9 mouse cellular contexts compared by ENCODE assay signal in the genomic region with DNA sequence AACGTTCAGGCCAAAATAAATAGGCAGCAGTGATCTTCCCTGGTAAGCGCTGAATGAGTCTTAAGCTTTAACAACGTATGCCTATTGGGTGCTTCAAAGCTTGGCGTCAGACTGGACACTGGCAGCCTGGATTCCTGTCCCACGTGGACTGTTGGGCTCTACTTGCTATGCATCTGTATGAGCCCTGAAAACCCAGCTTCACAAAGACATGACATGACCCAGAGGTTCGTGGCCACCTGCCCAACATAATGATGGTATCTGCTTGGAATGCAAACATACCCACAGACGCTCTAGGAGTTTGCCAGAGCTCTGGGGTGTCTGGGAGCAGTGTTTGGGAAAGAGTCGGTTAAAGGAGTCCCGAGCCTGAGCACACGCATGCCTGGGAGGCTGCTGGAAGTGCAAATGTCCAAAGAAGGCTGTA. TPM values are rescaled to one million over a fixed set of nuclear protein-coding genes. Genes with fewer than 3 reads are reported as not detected.
DNase-seq lines count a peak whose midpoint lies in the region; ATAC-seq and TF ChIP-seq lines count a peak whose summit lies in the region.
"Had no signal": no experiment of that assay in that cellular context is flagged by ENCODE, and none has a peak within 500 bp of the region (broad histone marks: within the 10 kb centered on the region; RNA-seq: fewer than 3 reads in every experiment).

No protein-coding gene starts in this region.

- 48% methylated on average over 10 of the region's 10 CpGs for WGBS in kidney, adult 2 months
- WGBS in kidney, embryonic 14.5 days: 74% methylated on average over 10 of the region's 10 CpGs
- WGBS in heart, embryonic 15.5 days: 19% methylated on average over 10 of the region's 10 CpGs
- 91% methylated on average over 10 of the region's 10 CpGs for WGBS in midbrain, embryonic 10.5 days
- 88% methylated on average over 10 of the region's 10 CpGs for WGBS in midbrain, embryonic 13.5 days

- H3K9me3 ChIP-seq in kidney, embryonic 14.5 days (ENCODE audit: control insufficient read depth, low read length): no peaks in the 10 kb centered on the region
- no peaks in the 10 kb centered on the region for H3K9me3 ChIP-seq in heart, embryonic 15.5 days (replicated peaks)
- H3K9me3 ChIP-seq in midbrain, embryonic 10.5 days (replicated peaks): 0 out of 2 replicates have a peak, but pooled peaks cover 3% of the 10 kb centered on the region
- H3K9me3 ChIP-seq in midbrain, embryonic 13.5 days: no peaks in the 10 kb centered on the region

- TF ChIP-seq CTCF in kidney, adult 2 months (conservative IDR thresholded peaks at IDR 0.05; ENCODE audit: insufficient read depth, insufficient read length, low read depth, low read length): no peak
- TF ChIP-seq CTCF in brain, embryonic 14.5 days (IDR thresholded peaks at IDR 0.05; ENCODE audit: borderline replicate concordance, extremely low read depth, insufficient read depth, insufficient read length): no peak

- peaks cover 29% of the 10 kb centered on the region; the same call in 1 of the 2 replicates for H3K4me1 ChIP-seq in kidney, adult 2 months (ENCODE audit: control insufficient read depth, insufficient read depth, low read length)
- H3K4me1 ChIP-seq in kidney, embryonic 14.5 days (ENCODE audit: control insufficient read depth, insufficient read depth, low read length): no peaks in the 10 kb centered on the region
- peaks cover 85% of the 10 kb centered on the region for H3K4me1 ChIP-seq in heart, embryonic 15.5 days (replicated peaks)
- H3K4me1 ChIP-seq in midbrain, embryonic 10.5 days: no peaks in the 10 kb centered on the region
- 0 out of 2 replicates have a peak, but pooled peaks cover 5% of the 10 kb centered on the region for H3K4me1 ChIP-seq in midbrain, embryonic 13.5 days (replicated peaks)

- no peak overlapping the region for H3K4me3 ChIP-seq in kidney, adult 2 months (ENCODE audit: insufficient read depth, low read depth, low read length)
- H3K4me3 ChIP-seq in kidney, embryonic 14.5 days (ENCODE audit: low read length): no peak overlapping the region
- H3K4me3 ChIP-seq in heart, embryonic 15.5 days: no peak overlapping the region
- no peak overlapping the region for H3K4me3 ChIP-seq in midbrain, embryonic 10.5 days
- no peak overlapping the region for H3K4me3 ChIP-seq in midbrain, embryonic 13.5 days (replicated peaks)

- H3K27me3 ChIP-seq in kidney, adult 2 months (replicated peaks; ENCODE audit: control insufficient read depth, insufficient read depth, low read length): no peaks in the 10 kb centered on the region
- no peaks in the 10 kb centered on the region for H3K27me3 ChIP-seq in kidney, embryonic 14.5 days (ENCODE audit: control insufficient read depth, insufficient read depth, low read length)
- H3K27me3 ChIP-seq in heart, embryonic 15.5 days: no peaks in the 10 kb centered on the region
- no peaks in the 10 kb centered on the region for H3K27me3 ChIP-seq in midbrain, embryonic 10.5 days (ENCODE audit: low read depth, poor library complexity, severe bottlenecking)
- no peaks in the 10 kb centered on the region for H3K27me3 ChIP-seq in midbrain, embryonic 13.5 days

- H3K36me3 ChIP-seq in kidney, adult 2 months (ENCODE audit: control insufficient read depth, insufficient read depth, low read length): no peaks in the 10 kb centered on the region
- H3K36me3 ChIP-seq in kidney, embryonic 14.5 days (ENCODE audit: control insufficient read depth, insufficient read depth, low read length): no peaks in the 10 kb centered on the region; the same call in 1 of the 2 replicates
- H3K36me3 ChIP-seq in heart, embryonic 15.5 days: no peaks in the 10 kb centered on the region
- H3K36me3 ChIP-seq in midbrain, embryonic 10.5 days: peaks cover 61% of the 10 kb centered on the region
- peaks cover 11% of the 10 kb centered on the region; the same call in 1 of the 2 replicates for H3K36me3 ChIP-seq in midbrain, embryonic 13.5 days

- TF ChIP-seq POLR2A in kidney, adult 2 months (IDR thresholded peaks at IDR 0.05; ENCODE audit: low read depth, low read length): no peak
- no peak for TF ChIP-seq POLR2A in brain, embryonic 14.5 days (IDR thresholded peaks at IDR 0.05; ENCODE audit: borderline replicate concordance, extremely low read depth, insufficient read depth, insufficient read length, poor library complexity, severe bottlenecking)

- ATAC-seq in kidney, embryonic 14.5 days (ENCODE audit: low FRiP score, low TSS enrichment): no peak
- peak; percentile 79 for ATAC-seq in heart, embryonic 15.5 days (replicated peaks; ENCODE audit: insufficient number of reproducible peaks, insufficient read depth, low FRiP score, low read depth)
- ATAC-seq in midbrain, embryonic 13.5 days: no peak

- H3K4me2 ChIP-seq in kidney, embryonic 14.5 days (replicated peaks; ENCODE audit: low read depth, low read length): no peak overlapping the region
- H3K4me2 ChIP-seq in heart, embryonic 15.5 days: peak overlapping the region; percentile 21
- no peak overlapping the region for H3K4me2 ChIP-seq in midbrain, embryonic 13.5 days (replicated peaks)

- no peak overlapping the region for H3K27ac ChIP-seq in kidney, adult 2 months (ENCODE audit: insufficient read depth, low read depth, low read length)
- no peak overlapping the region for H3K27ac ChIP-seq in kidney, embryonic 14.5 days (ENCODE audit: low read depth, low read length)
- peak overlapping the region; percentile 85 for H3K27ac ChIP-seq in heart, embryonic 15.5 days
- no peak overlapping the region for H3K27ac ChIP-seq in midbrain, embryonic 10.5 days (replicated peaks)
- H3K27ac ChIP-seq in midbrain, embryonic 13.5 days: no peak overlapping the region

- peak; percentile 51 for DNase-seq in kidney, adult 2 months
- peak; percentile 39 for DNase-seq in brain, embryonic 14.5 days (ENCODE audit: low read depth)
- peak; percentile 35 for DNase-seq in lung, postnatal 25 days (ENCODE audit: low spot score)
- DNase-seq in spleen, postnatal 36 days (ENCODE audit: low spot score in 2 of 2): no peak
- no peak for DNase-seq in midbrain, embryonic 10.5 days (ENCODE audit: low spot score)
- DNase-seq: layer of hippocampus, adult 9-11 months had no signal

- no peak overlapping the region for H3K9ac ChIP-seq in kidney, embryonic 14.5 days (ENCODE audit: low read depth, low read length)
- H3K9ac ChIP-seq in heart, embryonic 15.5 days: 0 out of 2 replicates have a peak overlapping the region, but pooled peaks have one; percentile 13
- no peak overlapping the region for H3K9ac ChIP-seq in midbrain, embryonic 13.5 days (replicated peaks)

RNA-seq across cellular contexts. Expression of a gene that starts 22.8 kb away (rescaled TPM):
- 35.8 and 38.8 TPM in 2 replicates for polyA plus RNA-seq in kidney, adult 2 months (2012; rRNA removed)
- 15.8 and 16.0 TPM in 2 replicates for polyA plus RNA-seq in kidney, embryonic 14.5 days (2014; fragmentation: Nextera tagmentation; extraction: Ambion mirVana)
- polyA plus RNA-seq in brain, embryonic 14.5 days (2012; rRNA removed): 56.9 and 58.9 TPM in 2 replicates
- 16.7 and 18.4 TPM in 2 replicates for polyA plus RNA-seq in heart, embryonic 15.5 days (2015; fragmentation: Nextera tagmentation; extraction: Ambion mirVana)
- polyA plus RNA-seq in midbrain, embryonic 10.5 days (2016; fragmentation: Nextera tagmentation; extraction: Ambion mirVana): 11.9 and 12.3 TPM in 2 replicates
- 18.0 TPM in 2 replicates for polyA plus RNA-seq in midbrain, embryonic 13.5 days (2015; fragmentation: Nextera tagmentation; extraction: Ambion mirVana)

RNA-seq across cellular contexts. Expression of a gene that starts 28.7 kb away (rescaled TPM):
- 8.3 and 9.5 TPM in 2 replicates for polyA plus RNA-seq in kidney, adult 2 months (2012; rRNA removed)
- polyA plus RNA-seq in kidney, embryonic 14.5 days (2014; fragmentation: Nextera tagmentation; extraction: Ambion mirVana): 6.6 and 9.1 TPM in 2 replicates
- polyA plus RNA-seq in brain, embryonic 14.5 days (2012; rRNA removed): 20.0 and 20.3 TPM in 2 replicates
- polyA plus RNA-seq in heart, embryonic 15.5 days (2015; fragmentation: Nextera tagmentation; extraction: Ambion mirVana): 7.2 and 9.6 TPM in 2 replicates
- 10.6 and 14.7 TPM in 2 replicates for polyA plus RNA-seq in midbrain, embryonic 10.5 days (2016; fragmentation: Nextera tagmentation; extraction: Ambion mirVana)
- 11.5 and 14.1 TPM in 2 replicates for polyA plus RNA-seq in midbrain, embryonic 13.5 days (2015; fragmentation: Nextera tagmentation; extraction: Ambion mirVana)

RNA-seq across cellular contexts. Expression of a gene that starts 28.9 kb away (rescaled TPM):
- 8.2 and 8.4 TPM in 2 replicates for polyA plus RNA-seq in kidney, adult 2 months (2012; rRNA removed)
- polyA plus RNA-seq in kidney, embryonic 14.5 days (2014; fragmentation: Nextera tagmentation; extraction: Ambion mirVana): 5.4 and 8.1 TPM in 2 replicates
- polyA plus RNA-seq in brain, embryonic 14.5 days (2012; rRNA removed): 10.3 and 15.2 TPM in 2 replicates
- polyA plus RNA-seq in heart, embryonic 15.5 days (2015; fragmentation: Nextera tagmentation; extraction: Ambion mirVana): 6.5 and 7.6 TPM in 2 replicates
- 8.4 and 9.6 TPM in 2 replicates for polyA plus RNA-seq in midbrain, embryonic 10.5 days (2016; fragmentation: Nextera tagmentation; extraction: Ambion mirVana)
- 11.8 and 14.4 TPM in 2 replicates for polyA plus RNA-seq in midbrain, embryonic 13.5 days (2015; fragmentation: Nextera tagmentation; extraction: Ambion mirVana)

Comparison
In these comparisons a context has a peak if more than half of its experiments do, and no peak if none do; other contexts are left out.
1. DNase-seq: peak in kidney, adult 2 months (single experiment), brain, embryonic 14.5 days (single experiment) and lung, postnatal 25 days (single experiment); none in spleen, postnatal 36 days (0 of 2) and midbrain, embryonic 10.5 days (single experiment).